In genomic region chr8:126839712-126840355, GRCm38 (mm10) we compare ENCODE assay signal across 8 mouse cellular contexts.
DNase-seq lines count a peak whose midpoint lies in the region; ATAC-seq and TF ChIP-seq lines count a peak whose summit lies in the region.

No protein-coding gene starts in this region.

- no peak overlapping the region for H3K4me3 ChIP-seq in thymus, adult 2 months (ENCODE audit: control insufficient read depth, insufficient read depth, low read length)
- H3K4me3 ChIP-seq in embryonic facial prominence, embryonic 13.5 days, result no peak overlapping the region
- peak overlapping the region; percentile 0; the same call in 1 of the 2 replicates for H3K4me3 ChIP-seq in limb, embryonic 12.5 days (replicated peaks)
- no peak overlapping the region for H3K4me3 ChIP-seq in midbrain, embryonic 12.5 days
- no peak overlapping the region for H3K4me3 ChIP-seq in stomach, embryonic 16.5 days (replicated peaks; ENCODE audit: low read length)

- peak; percentile 80 for ATAC-seq in embryonic facial prominence, embryonic 13.5 days (ENCODE audit: insufficient number of reproducible peaks, insufficient read depth, low FRiP score, low TSS enrichment, low read depth)
- peak; percentile 89 for ATAC-seq in limb, embryonic 12.5 days (ENCODE audit: insufficient number of reproducible peaks, insufficient read depth, low FRiP score, low TSS enrichment, low read depth)
- peak; percentile 88 for ATAC-seq in midbrain, embryonic 12.5 days (ENCODE audit: low FRiP score, low read depth)
- peak; percentile 87 for ATAC-seq in stomach, embryonic 16.5 days (ENCODE audit: insufficient read depth, low FRiP score)

- no peak for TF ChIP-seq POLR2A in thymus, adult 2 months (IDR thresholded peaks at IDR 0.05; ENCODE audit: control insufficient read depth, extremely low read depth, insufficient read depth, low read length, poor library complexity)

- H3K27me3 ChIP-seq in thymus, adult 2 months (ENCODE audit: control insufficient read depth, insufficient read depth, low read length), result no peaks in the 10 kb centered on the region
- no peaks in the 10 kb centered on the region for H3K27me3 ChIP-seq in embryonic facial prominence, embryonic 13.5 days
- H3K27me3 ChIP-seq in limb, embryonic 12.5 days, result no peaks in the 10 kb centered on the region
- no peaks in the 10 kb centered on the region for H3K27me3 ChIP-seq in midbrain, embryonic 12.5 days
- H3K27me3 ChIP-seq in stomach, embryonic 16.5 days (ENCODE audit: control insufficient read depth, insufficient read depth, low read length), result no peaks in the 10 kb centered on the region

- H3K4me2 ChIP-seq in embryonic facial prominence, embryonic 13.5 days, result peak overlapping the region; percentile 48
- H3K4me2 ChIP-seq in limb, embryonic 12.5 days, result peak overlapping the region; percentile 48
- peak overlapping the region; percentile 42 for H3K4me2 ChIP-seq in midbrain, embryonic 12.5 days (replicated peaks)
- peak overlapping the region; percentile 40 for H3K4me2 ChIP-seq in stomach, embryonic 16.5 days (ENCODE audit: low read depth, low read length)

- H3K9ac ChIP-seq in embryonic facial prominence, embryonic 13.5 days, result no peak overlapping the region
- H3K9ac ChIP-seq in limb, embryonic 12.5 days (replicated peaks), result no peak overlapping the region; the same call in 1 of the 2 replicates
- H3K9ac ChIP-seq in midbrain, embryonic 12.5 days (replicated peaks), result 0 out of 2 replicates have a peak overlapping the region, but pooled peaks have one; percentile 2
- H3K9ac ChIP-seq in stomach, embryonic 16.5 days (ENCODE audit: low read length), result peak overlapping the region; percentile 43

- no peak for TF ChIP-seq CTCF in thymus, adult 2 months (IDR thresholded peaks at IDR 0.05; ENCODE audit: borderline replicate concordance, control insufficient read depth, extremely low read depth, insufficient read depth, low read length, poor library complexity)

- 31% methylated on average over 5 of the region's 5 CpGs for WGBS in thymus, adult 2 months
- WGBS in embryonic facial prominence, embryonic 13.5 days, result 14% methylated on average over 5 of the region's 5 CpGs
- WGBS in limb, embryonic 12.5 days, result 17% methylated on average over 5 of the region's 5 CpGs
- 15% methylated on average over 5 of the region's 5 CpGs for WGBS in midbrain, embryonic 12.5 days
- WGBS in stomach, embryonic 16.5 days, result 14% methylated on average over 5 of the region's 5 CpGs

- H3K9me3 ChIP-seq in embryonic facial prominence, embryonic 13.5 days, result no peaks in the 10 kb centered on the region
- no peaks in the 10 kb centered on the region for H3K9me3 ChIP-seq in limb, embryonic 12.5 days
- no peaks in the 10 kb centered on the region for H3K9me3 ChIP-seq in midbrain, embryonic 12.5 days
- no peaks in the 10 kb centered on the region for H3K9me3 ChIP-seq in stomach, embryonic 16.5 days (replicated peaks; ENCODE audit: control insufficient read depth, low read length)

- no peaks in the 10 kb centered on the region for H3K36me3 ChIP-seq in thymus, adult 2 months (ENCODE audit: control insufficient read depth, insufficient read depth, low read length)
- H3K36me3 ChIP-seq in embryonic facial prominence, embryonic 13.5 days, result no peaks in the 10 kb centered on the region
- H3K36me3 ChIP-seq in limb, embryonic 12.5 days, result no peaks in the 10 kb centered on the region
- no peaks in the 10 kb centered on the region for H3K36me3 ChIP-seq in midbrain, embryonic 12.5 days
- no peaks in the 10 kb centered on the region for H3K36me3 ChIP-seq in stomach, embryonic 16.5 days (ENCODE audit: control insufficient read depth, insufficient read depth, low read length)

- peaks cover 40% of the 10 kb centered on the region for H3K4me1 ChIP-seq in thymus, adult 2 months (replicated peaks; ENCODE audit: control insufficient read depth, insufficient read depth, low read length)
- H3K4me1 ChIP-seq in embryonic facial prominence, embryonic 13.5 days, result peaks cover 44% of the 10 kb centered on the region
- H3K4me1 ChIP-seq in limb, embryonic 12.5 days (replicated peaks), result peaks cover 40% of the 10 kb centered on the region
- H3K4me1 ChIP-seq in midbrain, embryonic 12.5 days, result peaks cover 21% of the 10 kb centered on the region
- peaks cover 27% of the 10 kb centered on the region for H3K4me1 ChIP-seq in stomach, embryonic 16.5 days (ENCODE audit: control insufficient read depth, insufficient read depth, low read length)

- DNase-seq in thymus, adult 2 months, result peak; percentile 22
- no peak for DNase-seq in thymus, postnatal 0 days (ENCODE audit: low spot score)
- peak; percentile 86 to 88 for DNase-seq in heart, adult 9 months (ENCODE audit: low spot score in 2 of 2)
- peak; percentile 80 to 86 for DNase-seq in kidney, adult 8-10 months

- H3K27ac ChIP-seq in thymus, adult 2 months (ENCODE audit: control insufficient read depth, insufficient read depth, low read length), result peak overlapping the region; percentile 18; the same call in 1 of the 2 replicates
- peak overlapping the region; percentile 88 for H3K27ac ChIP-seq in embryonic facial prominence, embryonic 13.5 days
- H3K27ac ChIP-seq in limb, embryonic 12.5 days, result peak overlapping the region; percentile 93
- peak overlapping the region; percentile 91 for H3K27ac ChIP-seq in midbrain, embryonic 12.5 days (replicated peaks)
- H3K27ac ChIP-seq in stomach, embryonic 16.5 days (ENCODE audit: low read length), result peak overlapping the region; percentile 91

Comparison
In these comparisons a context has a peak if more than half of its experiments do, and no peak if none do; other contexts are left out.
1. H3K27ac ChIP-seq: peak in every context shown above with its lines; median percentile 93 in limb, embryonic 12.5 days; 91 in midbrain, embryonic 12.5 days; 91 in stomach, embryonic 16.5 days; 88 in embryonic facial prominence, embryonic 13.5 days; 18 in thymus, adult 2 months.
2. H3K9ac ChIP-seq: peak in midbrain, embryonic 12.5 days (single experiment) and stomach, embryonic 16.5 days (single experiment); none in embryonic facial prominence, embryonic 13.5 days (single experiment) and limb, embryonic 12.5 days (single experiment).
3. Peak in every context shown above with its lines, with median percentiles within 50 percentile points of each other: ATAC-seq and H3K4me2 ChIP-seq.